Mouse (Mus musculus) C2C12 (cell line): ENCODE measurements around the gene Map4k5. TPM values are rescaled to one million over a fixed set of nuclear protein-coding genes. Genes with fewer than 3 reads are reported as not detected.

Experiments
- H3K27me3 ChIP-seq: one replicate; pipeline ENCODE4 v1.6.1; 2011; ENCODE audit not compliant: control insufficient read depth, insufficient read depth, insufficient read length
- H3K36me3 ChIP-seq: one replicate; pipeline ENCODE4 v1.6.1; 2011; ENCODE audit not compliant: control insufficient read depth, insufficient read depth
- H3K4me3 ChIP-seq: one replicate; pipeline ENCODE4 v1.5.1; 2011; ENCODE audit warnings: mild to moderate bottlenecking, control low read depth; ENCODE audit not compliant: poor library complexity, insufficient read depth, severe bottlenecking
- H3K79me2 ChIP-seq: one replicate; pipeline ENCODE4 v1.6.1; 2011; ENCODE audit not compliant: control insufficient read depth, insufficient read depth
- H3K79me3 ChIP-seq: one replicate; pipeline ENCODE4 v1.6.1; 2011; ENCODE audit warnings: low read depth, control low read depth
- H3ac ChIP-seq: one replicate; pipeline ENCODE3; 2011; ENCODE audit warnings: low read depth; ENCODE audit not compliant: control insufficient read depth, insufficient read length
- CEBPB ChIP-seq: IDR thresholded peaks from one replicate; pipeline ENCODE4 v1.6.1; 2011; ENCODE audit warnings: low read depth, mild to moderate bottlenecking, control low read depth, moderate library complexity
- CTCF ChIP-seq: IDR thresholded peaks from one replicate; pipeline ENCODE4 v1.5.1; 2011; ENCODE audit not compliant: control insufficient read depth, insufficient read depth, insufficient read length
- FOSL1 ChIP-seq: IDR thresholded peaks from one replicate; pipeline ENCODE4 v1.8.0; 2011; ENCODE audit warnings: mild to moderate bottlenecking, low read length; ENCODE audit not compliant: poor library complexity, insufficient read depth, severe bottlenecking
- MAX ChIP-seq: IDR thresholded peaks from one replicate; pipeline ENCODE4 v1.6.1; 2011; ENCODE audit warnings: mild to moderate bottlenecking, control low read depth
- MYOD1 ChIP-seq: IDR thresholded peaks from one replicate; pipeline ENCODE4 v1.6.1; 2011; ENCODE audit warnings: low read depth; ENCODE audit not compliant: control insufficient read depth, insufficient read length
- MYOG ChIP-seq: IDR thresholded peaks from one replicate; pipeline ENCODE4 v1.6.1; 2011; ENCODE audit not compliant: control insufficient read depth, insufficient read length; ENCODE audit errors: extremely low read depth
- USF1 ChIP-seq: IDR thresholded peaks from one replicate; pipeline ENCODE4 v1.6.1; 2011; ENCODE audit warnings: low read depth, mild to moderate bottlenecking, control low read depth, moderate library complexity
- polyA plus RNA-seq: library from polyadenylated mRNA; unstranded; fragments of >200 nt; fragmentation: generic; extraction: Trizol; gene quantifications from one replicate; pipeline ENCODE4 v1.2.1, GENCODE M21; 2012; ENCODE audit warnings: missing spikeins

Gene Map4k5
- polyA plus RNA-seq, 1 experiment, result 8.3 TPM

DNA sequence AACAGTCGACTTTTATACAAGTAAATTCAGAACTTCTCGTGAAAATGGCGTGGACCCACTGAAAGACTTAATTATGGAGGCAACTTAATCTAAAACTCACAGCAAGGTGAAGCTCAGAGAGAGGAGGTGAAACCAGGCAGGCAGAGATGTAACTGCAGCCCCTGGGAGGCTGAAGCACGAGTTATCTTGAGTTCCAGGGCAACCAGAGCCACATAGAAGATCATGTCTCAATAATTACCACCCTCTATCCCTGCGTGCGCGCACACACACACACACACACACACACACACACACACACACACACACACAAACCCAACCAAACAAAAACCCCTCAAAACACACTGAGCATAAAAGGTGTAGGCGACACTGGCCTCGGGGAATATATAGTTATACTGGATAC, 46.5 kb downstream of the Map4k5 start:
- Histone ChIP-seq H3ac (no peak overlapping the region), H3K79me2 (no peaks in the 10 kb centered on the region), H3K4me3 (no peak overlapping the region), H3K27me3 (no peaks in the 10 kb centered on the region), H3K36me3 (peaks cover 65% of the 10 kb centered on the region), H3K79me3 (no peaks in the 10 kb centered on the region)
- TF ChIP-seq MYOG, result no peak
- TF ChIP-seq MYOD1, result no peak
- TF ChIP-seq MAX, result no peak
- TF ChIP-seq CEBPB, result no peak
- TF ChIP-seq FOSL1, result no peak
- TF ChIP-seq CTCF, result no peak
- no peak for TF ChIP-seq USF1

- no peak for TF ChIP-seq FOSL1
- TF ChIP-seq MYOG, result no peak
- TF ChIP-seq MYOD1, result no peak
- TF ChIP-seq CTCF, result no peak
- no peak for TF ChIP-seq MAX
- TF ChIP-seq USF1, result no peak
- no peak for TF ChIP-seq CEBPB
- Histone ChIP-seq H3K27me3 (no peaks in the 10 kb centered on the region), H3K36me3 (peaks cover 65% of the 10 kb centered on the region), H3K79me3 (no peaks in the 10 kb centered on the region), H3ac (no peak overlapping the region), H3K79me2 (no peaks in the 10 kb centered on the region), H3K4me3 (no peak overlapping the region)
Measured at GRCm38 (mm10) chr12:69845722-69846121, 47.3 kb downstream of the Map4k5 start.

DNA sequence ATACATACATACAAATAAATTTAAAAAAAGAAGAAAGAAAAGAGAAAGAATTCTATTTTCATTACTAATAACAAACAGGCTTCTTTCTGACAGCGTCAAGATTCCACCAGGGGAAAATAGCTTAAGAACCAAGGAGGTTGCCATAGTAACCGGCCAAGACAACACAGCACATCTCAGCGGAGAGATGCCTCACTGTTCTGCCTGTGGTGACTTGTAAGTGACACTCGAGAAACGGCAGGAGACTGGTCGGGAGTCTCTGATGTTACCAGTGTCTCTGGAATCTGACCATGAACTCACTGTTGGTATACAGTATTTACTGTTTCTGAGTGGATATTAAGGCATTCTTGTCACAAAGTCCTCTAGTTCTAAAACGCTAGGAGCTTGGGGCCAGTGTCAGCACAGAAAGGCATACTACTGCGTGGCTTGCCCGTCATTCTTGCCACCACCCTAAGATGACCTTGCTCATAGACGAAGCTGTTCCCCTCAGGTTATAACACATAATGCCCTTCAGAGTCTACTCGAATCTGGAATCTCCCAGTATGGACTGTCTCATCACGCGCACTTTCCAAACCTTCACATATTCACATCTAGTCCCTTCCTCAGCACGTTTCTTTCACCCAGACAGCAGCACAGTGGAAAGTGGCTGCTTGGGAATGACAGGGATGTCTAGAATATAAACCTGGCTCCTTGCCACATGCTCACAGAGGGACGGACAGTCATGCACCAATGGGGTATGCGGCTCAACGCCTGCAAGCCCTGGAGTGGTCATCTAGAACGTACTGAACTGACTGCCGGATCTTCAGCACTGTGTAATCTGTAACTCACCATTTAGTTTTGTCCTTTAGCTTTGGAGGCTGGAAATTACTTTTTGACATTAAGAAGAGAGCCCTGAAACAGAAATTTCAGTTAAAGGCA, 49.2 kb downstream of the Map4k5 start:
- Histone ChIP-seq H3K27me3 (no peaks in the 10 kb centered on the region), H3K79me3 (no peaks in the 10 kb centered on the region), H3K4me3 (no peak overlapping the region), H3ac (no peak overlapping the region), H3K36me3 (peaks cover 70% of the 10 kb centered on the region), H3K79me2 (no peaks in the 10 kb centered on the region)
- TF ChIP-seq CEBPB, result no peak

GRCm38 (mm10) chr12:69838376-69838775, 54.6 kb downstream of the Map4k5 start:
- TF ChIP-seq MYOD1 (no peak), FOSL1 (no peak), MAX (no peak), MYOG (no peak), CTCF (no peak), CEBPB (no peak), USF1 (no peak)
- H3K4me3 ChIP-seq, result no peak overlapping the region
- H3K79me3 ChIP-seq, result no peaks in the 10 kb centered on the region
- no peaks in the 10 kb centered on the region for H3K79me2 ChIP-seq
- no peaks in the 10 kb centered on the region for H3K27me3 ChIP-seq
- H3K36me3 ChIP-seq, result peaks cover 56% of the 10 kb centered on the region
- no peak overlapping the region for H3ac ChIP-seq

- Histone ChIP-seq H3ac (no peak overlapping the region), H3K79me2 (no peaks in the 10 kb centered on the region), H3K4me3 (no peak overlapping the region), H3K27me3 (no peaks in the 10 kb centered on the region), H3K79me3 (no peaks in the 10 kb centered on the region), H3K36me3 (peaks cover 38% of the 10 kb centered on the region)
- TF ChIP-seq USF1 (no peak), FOSL1 (no peak), MAX (no peak), CTCF (no peak), MYOD1 (no peak), MYOG (no peak)
Measured at GRCm38 (mm10) chr12:69833982-69834604, 58.9 kb downstream of the Map4k5 start.
